Mouse (Mus musculus) liver, embryonic 14.5 days (tissue): ENCODE data around the gene Ssrp1.

Experiments used
- CTCF ChIP-seq: IDR thresholded peaks from 2 replicates; pipeline ENCODE4 v1.5.1; 2016; ENCODE audit warnings: antibody characterized with exemption, low read depth, control low read depth
- EP300 ChIP-seq: IDR thresholded peaks from 2 replicates; pipeline ENCODE4 v1.6.1; 2016; ENCODE audit warnings: antibody characterized with exemption, low read depth

DNA sequence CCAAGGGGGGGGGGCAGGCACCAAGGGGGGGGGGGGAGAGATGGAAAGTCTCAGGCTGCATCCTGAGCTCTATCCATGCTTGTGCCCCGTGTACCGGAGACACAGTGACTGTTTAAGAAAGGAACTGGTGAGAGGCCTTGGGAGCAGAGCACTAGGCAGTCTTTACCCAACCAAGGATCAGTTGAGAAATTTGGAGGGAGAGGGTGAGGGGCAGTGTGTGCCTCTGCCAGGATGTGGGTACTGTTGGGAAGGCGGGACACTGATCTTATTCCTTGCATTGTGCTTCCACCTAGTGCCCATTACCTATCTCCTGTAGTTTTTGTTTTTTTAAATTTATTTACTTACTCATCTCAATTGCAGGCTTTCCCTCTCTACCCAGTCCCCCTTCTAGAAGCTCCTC is 10.9 kb upstream of the Ssrp1 start:
- TF ChIP-seq CTCF (no peak), EP300 (no peak)
